Mouse (Mus musculus): ENCODE data around the gene E030030I06Rik. TPM values are rescaled to one million over a fixed set of nuclear protein-coding genes. Genes with fewer than 3 reads are reported as not detected.
"Not testable (repeated sequence)": the region's sequence is repeated elsewhere in the genome, so short reads cannot be mapped to it uniquely, and the experiment has no call there.

The E030030I06Rik gene
- 4.0 and 7.5 TPM in 2 replicates for polyA plus RNA-seq (2012; ENCODE audit: insufficient read depth, insufficient read length, missing spikeins)

GRCm38 (mm10) chr10:22149073-22149690, at the start of gene E030030I06Rik:
TSS of gene E030030I06Rik (minus strand) at chr10:22149270.
- Histone ChIP-seq H3K27ac (ENCODE audit: insufficient read depth, low read depth, low read length) (peak within 1 kb of the TSS; percentile 77), H3K4me3 (ENCODE audit: insufficient read depth, low read length) (peak within 1 kb of the TSS; percentile 99), H3K4me1 (ENCODE audit: control insufficient read depth, insufficient read depth, low read length) (no peaks in the 10 kb centered on the region)
- TF ChIP-seq CTCF (IDR thresholded peaks at IDR 0.05; ENCODE audit: low read depth, low read length), result no peak
- no peak for TF ChIP-seq POLR2A (IDR thresholded peaks at IDR 0.05; ENCODE audit: borderline replicate concordance, low read depth, low read length)

GRCm38 (mm10) chr10:22191035-22191434, 42.0 kb upstream of the E030030I06Rik start:
- H3K27ac ChIP-seq (ENCODE audit: insufficient read depth, low read depth, low read length); H3K4me3 ChIP-seq (ENCODE audit: insufficient read depth, low read length); H3K4me1 ChIP-seq (ENCODE audit: control insufficient read depth, insufficient read depth, low read length): not testable (repeated sequence)

- not testable (repeated sequence) for H3K4me3 ChIP-seq (ENCODE audit: insufficient read depth, low read length); H3K27ac ChIP-seq (ENCODE audit: insufficient read depth, low read depth, low read length); H3K4me1 ChIP-seq (ENCODE audit: control insufficient read depth, insufficient read depth, low read length)
Observed at GRCm38 (mm10) chr10:22176515-22176914, 27.4 kb upstream of the E030030I06Rik start.

DNA sequence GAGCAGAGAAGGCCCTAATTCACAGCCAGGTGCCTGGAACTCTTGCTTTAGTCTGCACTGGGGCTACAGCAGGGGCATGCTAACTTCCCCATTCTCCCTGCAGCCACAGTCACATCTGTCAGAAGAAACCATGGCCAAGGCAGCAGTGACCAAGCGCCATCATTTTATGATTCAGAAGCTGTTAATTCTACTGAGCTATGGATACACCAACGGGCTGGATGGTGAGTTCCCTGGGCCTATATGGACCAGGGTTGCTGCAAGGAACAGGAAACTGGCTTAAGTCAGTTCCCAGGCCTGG, 25.1 kb upstream of the E030030I06Rik start:
- H3K27ac ChIP-seq (ENCODE audit: insufficient read depth, low read depth, low read length); H3K4me3 ChIP-seq (ENCODE audit: insufficient read depth, low read length); H3K4me1 ChIP-seq (ENCODE audit: control insufficient read depth, insufficient read depth, low read length): not testable (repeated sequence)

- H3K4me3 ChIP-seq (ENCODE audit: insufficient read depth, low read length); H3K4me1 ChIP-seq (ENCODE audit: control insufficient read depth, insufficient read depth, low read length); H3K27ac ChIP-seq (ENCODE audit: insufficient read depth, low read depth, low read length): not testable (repeated sequence)
Observed at GRCm38 (mm10) chr10:22173335-22174189, 24.5 kb upstream of the E030030I06Rik start.

DNA sequence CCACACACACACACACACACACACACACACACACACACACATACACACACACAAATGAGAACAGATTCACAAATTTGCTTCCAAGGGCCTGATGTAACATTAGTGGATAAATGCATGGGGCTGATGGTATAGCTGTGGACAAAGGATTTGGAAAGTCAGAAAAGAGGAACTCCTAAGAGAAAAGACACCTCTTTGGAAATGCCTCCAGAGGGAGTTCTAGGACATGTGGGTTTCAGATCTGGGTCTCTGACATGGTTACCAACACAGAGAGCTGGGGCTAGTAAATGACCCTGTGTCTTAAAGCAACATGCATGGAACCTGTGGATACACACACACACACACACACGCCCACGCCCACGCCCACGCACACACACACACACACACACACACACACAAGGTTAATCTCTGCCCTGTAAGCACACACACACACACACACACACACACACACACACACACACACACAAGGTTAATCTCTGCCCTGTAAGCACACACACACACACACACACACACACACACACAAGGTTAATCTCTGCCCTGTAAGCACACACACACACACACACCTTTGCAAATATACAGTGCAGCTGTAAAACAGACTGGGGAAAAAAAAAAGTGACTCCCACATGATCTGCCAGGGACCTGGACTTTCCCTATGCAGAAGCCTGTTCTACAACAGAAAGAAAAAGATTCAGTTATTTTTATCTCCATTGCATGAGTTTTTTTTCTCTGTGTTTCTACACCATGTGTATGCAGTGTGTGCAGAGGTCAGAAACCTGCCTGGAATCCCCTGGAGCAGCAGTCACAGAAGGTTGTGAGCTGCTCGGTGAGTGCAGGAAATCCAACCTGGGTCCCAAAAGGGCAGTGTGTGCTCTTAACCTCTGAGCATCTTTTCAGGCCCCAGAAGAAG, 23.6 kb upstream of the E030030I06Rik start:
- not testable (repeated sequence) for H3K4me3 ChIP-seq (ENCODE audit: insufficient read depth, low read length); H3K27ac ChIP-seq (ENCODE audit: insufficient read depth, low read depth, low read length)
- H3K4me1 ChIP-seq (ENCODE audit: control insufficient read depth, insufficient read depth, low read length), result peaks cover 12% of the 10 kb centered on the region

GRCm38 (mm10) chr10:22169116-22169515, 20.0 kb upstream of the E030030I06Rik start:
- not testable (repeated sequence) for H3K27ac ChIP-seq (ENCODE audit: insufficient read depth, low read depth, low read length); H3K4me3 ChIP-seq (ENCODE audit: insufficient read depth, low read length)
- peaks cover 22% of the 10 kb centered on the region for H3K4me1 ChIP-seq (ENCODE audit: control insufficient read depth, insufficient read depth, low read length)

DNA sequence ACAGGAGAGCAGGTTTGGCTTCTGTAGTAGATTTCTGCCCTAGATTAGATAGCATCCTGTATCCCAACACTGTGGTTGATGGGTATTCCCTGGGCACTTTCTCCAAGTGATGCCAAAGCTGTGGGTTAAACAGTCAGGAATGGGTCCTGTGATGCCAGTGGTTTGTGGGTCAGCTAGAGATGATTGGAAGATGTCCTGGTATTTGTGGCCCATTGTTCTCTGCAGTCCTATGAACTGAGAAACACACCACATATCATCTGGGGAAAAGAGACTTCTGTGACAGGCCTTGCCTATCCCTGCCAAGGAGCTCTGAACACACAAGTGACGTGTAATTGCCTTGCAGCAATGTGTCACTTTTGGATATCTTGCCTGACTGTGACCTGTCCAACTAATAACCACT, 18.0 kb upstream of the E030030I06Rik start:
- H3K4me3 ChIP-seq (ENCODE audit: insufficient read depth, low read length); H3K27ac ChIP-seq (ENCODE audit: insufficient read depth, low read depth, low read length): not testable (repeated sequence)
- peaks cover 19% of the 10 kb centered on the region for H3K4me1 ChIP-seq (ENCODE audit: control insufficient read depth, insufficient read depth, low read length)

DNA sequence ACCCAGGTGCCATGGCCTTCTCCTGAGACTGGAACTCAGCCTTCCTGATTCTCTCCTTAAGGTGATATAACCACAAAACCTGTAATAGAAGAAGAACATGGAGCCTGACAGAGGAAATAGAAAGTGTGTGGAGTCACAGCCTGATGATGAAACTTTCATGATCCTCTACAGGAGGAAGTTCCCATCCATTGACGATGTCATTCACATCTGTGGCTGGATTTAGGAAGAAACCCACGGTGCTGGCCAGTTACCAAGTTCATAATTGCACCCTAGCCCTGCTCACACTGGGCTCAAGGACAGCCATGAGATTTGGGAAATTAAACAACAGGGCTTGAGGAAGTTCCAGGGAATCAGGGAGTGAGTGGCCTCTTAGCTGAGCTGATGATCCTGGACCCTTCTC, 17.0 kb upstream of the E030030I06Rik start:
- Histone ChIP-seq H3K27ac (ENCODE audit: insufficient read depth, low read depth, low read length) (peak overlapping the region; percentile 67), H3K4me1 (ENCODE audit: control insufficient read depth, insufficient read depth, low read length) (peaks cover 19% of the 10 kb centered on the region)
- not testable (repeated sequence) for H3K4me3 ChIP-seq (ENCODE audit: insufficient read depth, low read length)

DNA sequence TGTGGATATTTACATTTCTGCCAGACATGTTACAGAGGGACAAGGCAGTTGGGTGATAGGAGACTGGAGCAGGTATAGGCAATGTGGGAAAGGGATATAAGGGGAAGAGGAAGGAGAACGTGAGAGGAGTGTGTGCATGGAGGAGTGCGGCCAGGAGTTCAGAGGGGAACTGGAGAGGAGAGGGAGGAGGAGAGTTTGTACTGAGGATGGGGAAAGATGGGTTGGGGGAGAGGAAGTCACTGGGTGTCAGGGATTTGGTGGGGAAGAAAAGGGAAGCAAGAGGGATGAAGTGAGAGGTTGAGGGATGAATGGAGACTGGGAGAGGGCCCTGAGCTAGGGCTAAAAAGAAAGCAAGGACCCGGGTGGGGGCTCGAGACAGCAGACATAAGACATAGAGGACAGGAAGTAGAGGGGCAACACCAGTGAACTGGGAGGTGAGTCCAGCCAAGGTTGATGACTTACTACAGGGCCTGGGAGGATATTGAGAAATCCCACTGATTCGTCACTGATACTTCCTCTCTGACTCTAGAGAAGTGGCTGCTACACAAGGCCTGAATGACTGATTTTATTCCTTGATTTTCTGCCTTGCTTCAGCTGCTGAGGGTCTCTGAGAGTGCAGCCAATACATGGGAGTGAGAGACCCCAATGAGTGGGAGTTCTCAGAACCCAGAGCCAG, 16.4 kb upstream of the E030030I06Rik start:
- not testable (repeated sequence) for H3K4me3 ChIP-seq (ENCODE audit: insufficient read depth, low read length)
- peak overlapping the region; percentile 67 for H3K27ac ChIP-seq (ENCODE audit: insufficient read depth, low read depth, low read length)
- H3K4me1 ChIP-seq (ENCODE audit: control insufficient read depth, insufficient read depth, low read length), result peaks cover 19% of the 10 kb centered on the region

- H3K4me3 ChIP-seq (ENCODE audit: insufficient read depth, low read length); H3K27ac ChIP-seq (ENCODE audit: insufficient read depth, low read depth, low read length): not testable (repeated sequence)
- peaks cover 14% of the 10 kb centered on the region for H3K4me1 ChIP-seq (ENCODE audit: control insufficient read depth, insufficient read depth, low read length)
Observed at GRCm38 (mm10) chr10:22163705-22164583, 14.9 kb upstream of the E030030I06Rik start.

- not testable (repeated sequence) for H3K4me3 ChIP-seq (ENCODE audit: insufficient read depth, low read length); H3K27ac ChIP-seq (ENCODE audit: insufficient read depth, low read depth, low read length)
- peaks cover 12% of the 10 kb centered on the region for H3K4me1 ChIP-seq (ENCODE audit: control insufficient read depth, insufficient read depth, low read length)
Observed at GRCm38 (mm10) chr10:22163279-22163678, 14.2 kb upstream of the E030030I06Rik start.
